Mouse (Mus musculus): ENCODE data around the gene Fam227b.
A peak's percentile ranks its signal among the peaks of the same experiment; 100 is the strongest.

Fam227b gene

GRCm38 (mm10) chr2:126151855-126152571, at the start of gene Fam227b, which contains the start of gene Dtwd1:
TSS of gene Fam227b (minus strand) at chr2:126152004.
TSS of gene Dtwd1 (plus strand) at chr2:126152141.
- DNase-seq (ENCODE audit: low read depth, low spot score): peak; percentile 94

GRCm38 (mm10) chr2:126198971-126199370, 47.2 kb upstream of the Fam227b start:
- no peak for DNase-seq (ENCODE audit: low read depth, low spot score)

GRCm38 (mm10) chr2:126195631-126196356, 44.0 kb upstream of the Fam227b start:
- DNase-seq (ENCODE audit: low read depth, low spot score): no peak

GRCm38 (mm10) chr2:126192129-126192528, 40.3 kb upstream of the Fam227b start:
- DNase-seq (ENCODE audit: low read depth, low spot score): no peak

- no peak for DNase-seq (ENCODE audit: low read depth, low spot score)
These were observed 39.5 kb upstream of the Fam227b start for GRCm38 (mm10) chr2:126191306-126191705.

GRCm38 (mm10) chr2:126171427-126171826, 19.6 kb upstream of the Fam227b start:
- DNase-seq (ENCODE audit: low read depth, low spot score): no peak

GRCm38 (mm10) chr2:126166848-126167617, 15.2 kb upstream of the Fam227b start:
- DNase-seq (ENCODE audit: low read depth, low spot score): no peak

- DNase-seq (ENCODE audit: low read depth, low spot score): peak; percentile 26
These were observed 14.5 kb upstream of the Fam227b start for GRCm38 (mm10) chr2:126166335-126166734.

- peak; percentile 58 for DNase-seq (ENCODE audit: low read depth, low spot score)
These were observed 13.6 kb upstream of the Fam227b start for GRCm38 (mm10) chr2:126165277-126166018.

- DNase-seq (ENCODE audit: low read depth, low spot score): no peak
These were observed 4.1 kb downstream of the Fam227b start for GRCm38 (mm10) chr2:126147723-126148122.

- DNase-seq (ENCODE audit: low read depth, low spot score): no peak
These were observed 57.2 kb downstream of the Fam227b start for GRCm38 (mm10) chr2:126094616-126095015.

- no peak for DNase-seq (ENCODE audit: low read depth, low spot score)
These were observed 61.4 kb downstream of the Fam227b start for GRCm38 (mm10) chr2:126090432-126090831.

GRCm38 (mm10) chr2:126086187-126086586, 65.6 kb downstream of the Fam227b start:
- no peak for DNase-seq (ENCODE audit: low read depth, low spot score)

GRCm38 (mm10) chr2:126084326-126084725, 67.5 kb downstream of the Fam227b start:
- no peak for DNase-seq (ENCODE audit: low read depth, low spot score)

- DNase-seq (ENCODE audit: low read depth, low spot score): no peak
These were observed 72.7 kb downstream of the Fam227b start for GRCm38 (mm10) chr2:126079086-126079485.

GRCm38 (mm10) chr2:126076506-126076905, 75.3 kb downstream of the Fam227b start:
- no peak for DNase-seq (ENCODE audit: low read depth, low spot score)

- DNase-seq (ENCODE audit: low read depth, low spot score): no peak
These were observed 78.1 kb downstream of the Fam227b start for GRCm38 (mm10) chr2:126073744-126074143.

- no peak for DNase-seq (ENCODE audit: low read depth, low spot score)
These were observed 82.1 kb downstream of the Fam227b start for GRCm38 (mm10) chr2:126069740-126070139.

- no peak for DNase-seq (ENCODE audit: low read depth, low spot score)
These were observed 86.4 kb downstream of the Fam227b start for GRCm38 (mm10) chr2:126065303-126065856.

GRCm38 (mm10) chr2:126064814-126065213, 87.0 kb downstream of the Fam227b start:
- no peak for DNase-seq (ENCODE audit: low read depth, low spot score)

GRCm38 (mm10) chr2:126062876-126063275, 88.9 kb downstream of the Fam227b start:
- no peak for DNase-seq (ENCODE audit: low read depth, low spot score)

Data from c-Kit-negative CD71-positive TER-119-positive erythroid progenitor cells, embryonic 14.5 days (primary cell).